Mouse (Mus musculus): ENCODE data around the gene Wdcp. TPM values are rescaled to one million over a fixed set of nuclear protein-coding genes. Genes with fewer than 3 reads are reported as not detected.

The Wdcp gene
- 2.9 TPM for polyA plus RNA-seq (2015; fragmentation: Illumina TruSeq; extraction: RNeasy Lipid Tissue Mini Kit (QIAGEN cat#74804); ENCODE audit: insufficient read depth, low read depth, low replicate concordance)

GRCm38 (mm10) chr12:4842890-4843597 is at the start of gene Wdcp:
TSS of gene Wdcp (plus strand) at chr12:4843303.

GRCm38 (mm10) chr12:4817361-4818101 is 25.6 kb upstream of the Wdcp start, which contains the start of gene Sf3b6:
TSS of gene Sf3b6 (plus strand) at chr12:4817544.

GRCm38 (mm10) chr12:4841392-4841887 is 1.7 kb upstream of the Wdcp start, which contains the start of gene Fkbp1b:
TSS of gene Fkbp1b (minus strand) at chr12:4841591.

GRCm38 (mm10) chr12:4874161-4874927 is 31.2 kb downstream of the Wdcp start, which contains the start of gene Mfsd2b:
TSS of gene Mfsd2b (minus strand) at chr12:4874359.

GRCm38 (mm10) chr12:4906951-4907906 is 64.1 kb downstream of the Wdcp start, which contains the start of gene Ubxn2a:
TSS of gene Ubxn2a (minus strand) at chr12:4907705.

Other genes with a start within 250 kb of the Wdcp start
- gene Fam228a, start 104.9 kb upstream of the Wdcp start, polyA plus RNA-seq (2015; fragmentation: Illumina TruSeq; extraction: RNeasy Lipid Tissue Mini Kit (QIAGEN cat#74804); ENCODE audit: insufficient read depth, low read depth, low replicate concordance) = not detected
- not detected for gene Pfn4, start 74.3 kb upstream of the Wdcp start, polyA plus RNA-seq (2015; fragmentation: Illumina TruSeq; extraction: RNeasy Lipid Tissue Mini Kit (QIAGEN cat#74804); ENCODE audit: insufficient read depth, low read depth, low replicate concordance)
- gene Fam228b, start 74.0 kb upstream of the Wdcp start, polyA plus RNA-seq (2015; fragmentation: Illumina TruSeq; extraction: RNeasy Lipid Tissue Mini Kit (QIAGEN cat#74804); ENCODE audit: insufficient read depth, low read depth, low replicate concordance) = not detected
- 23.1 TPM for gene Sf3b6, start 25.8 kb upstream of the Wdcp start, polyA plus RNA-seq (2015; fragmentation: Illumina TruSeq; extraction: RNeasy Lipid Tissue Mini Kit (QIAGEN cat#74804); ENCODE audit: insufficient read depth, low read depth, low replicate concordance)
- 9.2 TPM for gene Fkbp1b, start 1.7 kb upstream of the Wdcp start, polyA plus RNA-seq (2015; fragmentation: Illumina TruSeq; extraction: RNeasy Lipid Tissue Mini Kit (QIAGEN cat#74804); ENCODE audit: insufficient read depth, low read depth, low replicate concordance)
- gene Mfsd2b, start 31.1 kb downstream of the Wdcp start, polyA plus RNA-seq (2015; fragmentation: Illumina TruSeq; extraction: RNeasy Lipid Tissue Mini Kit (QIAGEN cat#74804); ENCODE audit: insufficient read depth, low read depth, low replicate concordance) = 1.1 TPM
- 5.9 TPM for gene Ubxn2a, start 64.4 kb downstream of the Wdcp start, polyA plus RNA-seq (2015; fragmentation: Illumina TruSeq; extraction: RNeasy Lipid Tissue Mini Kit (QIAGEN cat#74804); ENCODE audit: insufficient read depth, low read depth, low replicate concordance)
- gene Atad2b, start 74.0 kb downstream of the Wdcp start, polyA plus RNA-seq (2015; fragmentation: Illumina TruSeq; extraction: RNeasy Lipid Tissue Mini Kit (QIAGEN cat#74804); ENCODE audit: insufficient read depth, low read depth, low replicate concordance) = 2.1 TPM

Data from pancreas, adult 10 weeks (tissue).